Comparison of ENCODE assay signal across 13 mouse cellular contexts in the genomic region with DNA sequence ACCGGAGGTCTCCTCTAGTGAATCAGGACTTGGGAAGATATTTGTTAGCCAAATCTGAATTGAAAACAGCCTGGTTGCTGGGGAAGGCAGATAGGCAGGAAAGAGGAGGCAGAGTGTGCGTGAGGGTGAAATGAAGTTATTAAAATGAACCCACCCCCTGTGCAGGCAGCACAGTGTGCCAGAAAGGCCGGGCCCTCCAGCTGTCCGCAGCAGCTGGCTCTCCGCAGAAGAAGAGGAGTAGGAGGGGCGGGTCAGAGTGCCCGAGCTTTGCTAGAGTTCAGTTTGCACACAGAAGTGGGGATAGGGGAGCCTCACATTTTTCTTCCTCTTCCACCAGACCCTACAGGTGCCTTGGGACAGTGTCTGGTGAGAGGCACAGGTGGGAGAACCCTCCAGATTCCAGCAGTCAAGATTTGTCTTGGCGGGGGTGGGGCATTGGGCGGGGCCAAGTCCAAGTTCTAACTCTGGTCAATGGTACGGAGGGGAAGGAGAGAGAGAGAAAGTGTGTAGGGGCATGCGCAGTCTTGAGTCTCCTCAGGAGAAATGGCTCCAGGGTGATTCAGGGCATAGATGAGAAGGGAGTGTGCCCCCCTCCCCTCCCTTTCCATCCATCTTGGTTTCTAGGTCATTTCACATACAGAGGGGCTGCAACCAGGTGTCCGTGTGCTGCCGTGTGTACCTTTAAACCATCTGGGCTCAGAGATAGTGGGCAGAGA. TPM values are rescaled to one million over a fixed set of nuclear protein-coding genes. Genes with fewer than 3 reads are reported as not detected.
DNase-seq lines count a peak whose midpoint lies in the region; ATAC-seq and TF ChIP-seq lines count a peak whose summit lies in the region.
"Had no signal": no experiment of that assay in that cellular context is flagged by ENCODE, and none has a peak within 500 bp of the region (broad histone marks: within the 10 kb centered on the region; RNA-seq: fewer than 3 reads in every experiment).

No protein-coding gene starts in this region.

- no peaks in the 10 kb centered on the region for H3K27me3 ChIP-seq in C2C12 (ENCODE audit: control insufficient read depth, insufficient read depth, insufficient read length)
- H3K27me3 ChIP-seq in MEL (ENCODE audit: control insufficient read depth in 1 of 2, insufficient read depth in 2 of 2, low read length in 2 of 2), result no peaks in the 10 kb centered on the region
- peaks cover 20% of the 10 kb centered on the region for H3K27me3 ChIP-seq in lung, embryonic 15.5 days
- peaks cover 65% of the 10 kb centered on the region for H3K27me3 ChIP-seq in liver, embryonic 12.5 days (replicated peaks)

- 32% methylated on average over 13 of the region's 13 CpGs for WGBS in lung, embryonic 15.5 days
- WGBS in liver, embryonic 12.5 days (ENCODE audit: insufficient replicate concordance), result 43% methylated on average over 13 of the region's 13 CpGs

- ATAC-seq in lung, embryonic 15.5 days (ENCODE audit: borderline replicate concordance, extremely low read depth, low FRiP score, low TSS enrichment), result peak; percentile 21; the same call in 1 of the 2 replicates
- ATAC-seq in liver, embryonic 12.5 days, result no peak
- ATAC-seq: forebrain, embryonic 16.5 days had no signal

- peak overlapping the region; percentile 48 for H3K4me2 ChIP-seq in lung, embryonic 15.5 days
- H3K4me2 ChIP-seq in liver, embryonic 12.5 days, result no peak overlapping the region

- no peak overlapping the region for H3ac ChIP-seq in C2C12 (ENCODE audit: control insufficient read depth, insufficient read length, low read depth)

- H3K4me1 ChIP-seq in MEL (ENCODE audit: control insufficient read depth in 1 of 2, insufficient read depth in 2 of 2, low read length in 2 of 2), result peaks cover 0 to 10% of the 10 kb centered on the region in 2 experiments; a peak in 2 of 4 replicates
- peaks cover 24% of the 10 kb centered on the region for H3K4me1 ChIP-seq in lung, embryonic 15.5 days
- H3K4me1 ChIP-seq in liver, embryonic 12.5 days, result no peaks in the 10 kb centered on the region

- intact Hi-C loops in heart, postnatal 14 days (cut with DNase I), result no loop called here
- intact Hi-C loops in heart, postnatal 36 days (cut with DNase I), result no loop called here

- peak; percentile 23 to 37 for DNase-seq in heart, postnatal 14 days
- no peak for DNase-seq in heart, postnatal 36 days
- peak; percentile 20 for DNase-seq in MEL (ENCODE audit: low read depth, low spot score)
- DNase-seq in neural tube, embryonic 10.5 days (ENCODE audit: extremely low spot score, low spot score), result no peak
- no peak for DNase-seq in retina, embryonic 14.5 days (ENCODE audit: low spot score)
- DNase-seq: adrenal gland, adult 8-10 months; cerebellum, adult 11 months had no signal

- no peaks in the 10 kb centered on the region for H3K79me3 ChIP-seq in C2C12 (ENCODE audit: low read depth)

- H3K4me3 ChIP-seq in C2C12 (ENCODE audit: insufficient read depth, poor library complexity, severe bottlenecking) (no peak overlapping the region), MEL (ENCODE audit: control insufficient read depth in 1 of 2, insufficient read depth in 1 of 2, low read depth in 2 of 2, low read length in 2 of 2) (0 out of 4 replicates have a peak overlapping the region, but pooled peaks of 1 of the 2 experiments have one; percentile 16)
- peak overlapping the region; percentile 15; the same call in 1 of the 2 replicates for H3K4me3 ChIP-seq in lung, embryonic 15.5 days
- no peak overlapping the region for H3K4me3 ChIP-seq in liver, embryonic 12.5 days

- no peaks in the 10 kb centered on the region for H3K9me3 ChIP-seq in MEL (replicated peaks; ENCODE audit: insufficient read depth, low read length)
- no peaks in the 10 kb centered on the region for H3K9me3 ChIP-seq in lung, embryonic 15.5 days
- H3K9me3 ChIP-seq in liver, embryonic 12.5 days (replicated peaks), result no peaks in the 10 kb centered on the region
- H3K9me3 ChIP-seq: G1E had no signal

- H3K27ac ChIP-seq in MEL (ENCODE audit: control insufficient read depth, low read depth, low read length), result no peak overlapping the region
- H3K27ac ChIP-seq in lung, embryonic 15.5 days, result no peak overlapping the region
- no peak overlapping the region for H3K27ac ChIP-seq in liver, embryonic 12.5 days
- H3K27ac ChIP-seq: macrophage had no signal

- no peak for TF ChIP-seq EP300 in MEL (IDR thresholded peaks at IDR 0.05; ENCODE audit: low read depth in 1 of 2, low read length in 2 of 2)

- TF ChIP-seq CTCF in C2C12 (IDR thresholded peaks at IDR 0.05; ENCODE audit: control insufficient read depth, insufficient read depth, insufficient read length), result no peak
- TF ChIP-seq CTCF in MEL (IDR thresholded peaks at IDR 0.05 in 2 of 3, conservative IDR thresholded peaks at IDR 0.05 in 1 of 3; ENCODE audit: control insufficient read depth in 1 of 3, insufficient read depth in 1 of 3, low read depth in 2 of 3, low read length in 3 of 3, poor library complexity in 1 of 3, severe bottlenecking in 1 of 3), result no peak

- H3K36me3 ChIP-seq in C2C12 (ENCODE audit: control insufficient read depth, insufficient read depth) (no peaks in the 10 kb centered on the region), MEL (ENCODE audit: control insufficient read depth in 1 of 2, insufficient read depth in 2 of 2, low read length in 2 of 2) (peaks cover 0 to 4% of the 10 kb centered on the region in 2 experiments; a peak in 1 of 4 replicates)
- H3K36me3 ChIP-seq in lung, embryonic 15.5 days, result no peaks in the 10 kb centered on the region
- H3K36me3 ChIP-seq in liver, embryonic 12.5 days, result no peaks in the 10 kb centered on the region
- H3K36me3 ChIP-seq: G1E had no signal

- no peaks in the 10 kb centered on the region for H3K79me2 ChIP-seq in C2C12 (ENCODE audit: control insufficient read depth, insufficient read depth)
- H3K79me2 ChIP-seq in MEL (ENCODE audit: control insufficient read depth, insufficient read depth, low read length, poor library complexity), result no peaks in the 10 kb centered on the region

- TF ChIP-seq POLR2A in MEL (IDR thresholded peaks at IDR 0.05; ENCODE audit: control insufficient read depth in 1 of 2, insufficient read depth in 1 of 2, low read depth in 1 of 2, low read length in 2 of 2, poor library complexity in 1 of 2), result no peak

- no peak for TF ChIP-seq RAD21 in MEL (IDR thresholded peaks at IDR 0.05; ENCODE audit: low read depth, low read length)

- H3K9ac ChIP-seq in MEL (ENCODE audit: control insufficient read depth, low read depth, low read length, poor library complexity, severe bottlenecking), result no peak overlapping the region
- no peak overlapping the region for H3K9ac ChIP-seq in lung, embryonic 15.5 days
- no peak overlapping the region for H3K9ac ChIP-seq in liver, embryonic 12.5 days

TF ChIP-seq in C2C12, 6 proteins besides CTCF, POLR2A, EP300 and RAD21:
- TF ChIP-seq MAX (IDR thresholded peaks at IDR 0.05) (no peak), MYOD1 (IDR thresholded peaks at IDR 0.05; ENCODE audit: control insufficient read depth, insufficient read length, low read depth) (peak; percentile 20)

TF ChIP-seq in MEL, 35 proteins besides CTCF, POLR2A, EP300 and RAD21:
- TF ChIP-seq NRF1 (IDR thresholded peaks at IDR 0.05; ENCODE audit: insufficient read depth, low read depth, low read length, poor library complexity, severe bottlenecking), result 0 out of 2 replicates have a peak, but pooled peaks have one; percentile 26
- TF ChIP-seq GABPA (IDR thresholded peaks at IDR 0.05; ENCODE audit: low read depth, low read length), result no peak

RNA-seq across cellular contexts. Expression of a gene that starts 6.0 kb away (rescaled TPM):
- total RNA-seq in heart, postnatal 14 days (2021), result under 1 TPM; 0.37 to 0.93 TPM
- under 1 TPM; 0.64 to 0.68 TPM for total RNA-seq in heart, postnatal 36 days (2021)
- polyA plus RNA-seq in C2C12 (2012; fragmentation: generic; extraction: Trizol) (1.2 TPM), MEL (2012; ENCODE audit: insufficient read depth in 1 of 2, insufficient read length in 2 of 2, low read depth in 1 of 2, low replicate concordance in 2 of 2, missing spikeins in 1 of 2) (not detected)
- total RNA-seq in MEL (2012; rRNA removed), result not detected in 2 replicates
- 0.29 and 0.31 TPM in 2 replicates for polyA plus RNA-seq in lung, embryonic 15.5 days (2015; fragmentation: Nextera tagmentation; extraction: Ambion mirVana)
- polyA plus RNA-seq in liver, embryonic 12.5 days (2016; fragmentation: Nextera tagmentation; extraction: Ambion mirVana), result 0.14 and 0.24 TPM in 2 replicates
- polyA plus RNA-seq: G1E, macrophage had no signal

Comparison
In these comparisons a context has a peak if more than half of its experiments do, and no peak if none do; other contexts are left out.
1. DNase-seq: peak in heart, postnatal 14 days (2 of 2) and MEL (single experiment); none in heart, postnatal 36 days (0 of 2), neural tube, embryonic 10.5 days (single experiment) and retina, embryonic 14.5 days (single experiment).